Comparison of ENCODE assay signal across 9 mouse cellular contexts in the genomic region with DNA sequence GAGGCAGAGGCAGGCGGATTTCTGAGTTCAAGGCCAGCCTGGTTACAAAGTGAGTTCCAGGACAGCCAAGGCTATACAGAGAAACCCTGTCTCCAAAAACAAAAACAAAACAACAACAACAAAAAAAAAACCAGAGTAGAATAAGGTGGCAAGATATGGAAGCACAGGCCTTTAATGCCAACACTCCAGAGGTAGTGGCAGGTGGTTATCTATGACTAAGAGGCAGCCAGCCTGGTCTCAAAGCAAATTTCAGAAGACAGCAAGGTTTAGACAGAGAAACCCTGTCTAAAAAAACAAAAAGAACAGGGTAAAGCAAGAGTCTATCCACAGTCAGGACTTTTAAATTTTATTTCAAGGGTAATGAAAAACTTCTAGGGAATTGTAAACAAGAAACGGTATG. TPM values are rescaled to one million over a fixed set of nuclear protein-coding genes. Genes with fewer than 3 reads are reported as not detected.
DNase-seq lines count a peak whose midpoint lies in the region; ATAC-seq and TF ChIP-seq lines count a peak whose summit lies in the region.
"Had no signal": no experiment of that assay in that cellular context is flagged by ENCODE, and none has a peak within 500 bp of the region (broad histone marks: within the 10 kb centered on the region; RNA-seq: fewer than 3 reads in every experiment).

No protein-coding gene starts in this region.

- WGBS in liver, embryonic 11.5 days, result 79% methylated on average over 2 of the region's 2 CpGs
- 98% methylated on average over 2 of the region's 2 CpGs for WGBS in forebrain, embryonic 13.5 days
- WGBS in limb, embryonic 14.5 days, result 90% methylated on average over 2 of the region's 2 CpGs
- WGBS in neural tube, embryonic 13.5 days, result 87% methylated on average over 2 of the region's 2 CpGs

- H3K4me1 ChIP-seq in liver, embryonic 11.5 days (replicated peaks; ENCODE audit: control insufficient read depth, insufficient read depth, low read length), result peaks cover 18% of the 10 kb centered on the region
- H3K4me1 ChIP-seq in forebrain, embryonic 13.5 days, result peaks cover 19% of the 10 kb centered on the region
- H3K4me1 ChIP-seq in limb, embryonic 14.5 days (ENCODE audit: control insufficient read depth, insufficient read depth, low read length), result 0 out of 2 replicates have a peak, but pooled peaks cover 4% of the 10 kb centered on the region
- H3K4me1 ChIP-seq in neural tube, embryonic 13.5 days (replicated peaks), result peaks cover 23% of the 10 kb centered on the region

- H3K27ac ChIP-seq in liver, embryonic 11.5 days (ENCODE audit: low read depth, low read length), result peak overlapping the region; percentile 82; the same call in 1 of the 2 replicates
- H3K27ac ChIP-seq in forebrain, embryonic 13.5 days, result no peak overlapping the region
- no peak overlapping the region for H3K27ac ChIP-seq in limb, embryonic 14.5 days (replicated peaks; ENCODE audit: low read depth, low read length)
- no peak overlapping the region for H3K27ac ChIP-seq in neural tube, embryonic 13.5 days (replicated peaks)

- no peak for ATAC-seq in liver, embryonic 11.5 days (replicated peaks; ENCODE audit: low FRiP score)
- no peak for ATAC-seq in forebrain, embryonic 13.5 days
- no peak for ATAC-seq in limb, embryonic 14.5 days (ENCODE audit: low FRiP score, low read depth)
- no peak for ATAC-seq in neural tube, embryonic 13.5 days (ENCODE audit: low read depth)

- no peak for DNase-seq in liver, embryonic 11.5 days (ENCODE audit: low spot score)
- DNase-seq in liver (no peak), MN1 (ENCODE audit: low spot score) (no peak)
- DNase-seq in limb, embryonic 14.5 days (ENCODE audit: low spot score), result no peak
- DNase-seq in cerebellum, adult 11-12 months, result no peak
- DNase-seq: adrenal gland, adult 2 months; cerebellum, adult 9-11 months had no signal

- H3K4me2 ChIP-seq in liver, embryonic 11.5 days, result peak overlapping the region; percentile 97
- H3K4me2 ChIP-seq in forebrain, embryonic 13.5 days, result peak overlapping the region; percentile 82
- no peak overlapping the region for H3K4me2 ChIP-seq in limb, embryonic 14.5 days (replicated peaks; ENCODE audit: low read depth, low read length, severe bottlenecking)
- H3K4me2 ChIP-seq in neural tube, embryonic 13.5 days, result peak overlapping the region; percentile 87

- H3K9me3 ChIP-seq in liver, embryonic 11.5 days (ENCODE audit: control insufficient read depth, low read length), result no peaks in the 10 kb centered on the region
- no peaks in the 10 kb centered on the region for H3K9me3 ChIP-seq in forebrain, embryonic 13.5 days (replicated peaks)
- H3K9me3 ChIP-seq in limb, embryonic 14.5 days (ENCODE audit: control insufficient read depth, low read length), result no peaks in the 10 kb centered on the region
- no peaks in the 10 kb centered on the region for H3K9me3 ChIP-seq in neural tube, embryonic 13.5 days

- H3K4me3 ChIP-seq in liver, embryonic 11.5 days (ENCODE audit: low read depth, low read length), result peak overlapping the region; percentile 83
- H3K4me3 ChIP-seq in forebrain, embryonic 13.5 days, result peak overlapping the region; percentile 84
- no peak overlapping the region for H3K4me3 ChIP-seq in limb, embryonic 14.5 days (replicated peaks; ENCODE audit: low read length)
- H3K4me3 ChIP-seq in neural tube, embryonic 13.5 days, result peak overlapping the region; percentile 86

- peaks cover 21% of the 10 kb centered on the region for H3K36me3 ChIP-seq in liver, embryonic 11.5 days (ENCODE audit: control insufficient read depth, insufficient read depth, low read length)
- H3K36me3 ChIP-seq in forebrain, embryonic 13.5 days (ENCODE audit: poor library complexity, severe bottlenecking), result peaks cover 38% of the 10 kb centered on the region
- peaks cover 38% of the 10 kb centered on the region for H3K36me3 ChIP-seq in limb, embryonic 14.5 days (ENCODE audit: control insufficient read depth, insufficient read depth, low read length)
- H3K36me3 ChIP-seq in neural tube, embryonic 13.5 days, result peaks cover 34% of the 10 kb centered on the region

- no peak for TF ChIP-seq POLR2A in limb, embryonic 14.5 days (IDR thresholded peaks at IDR 0.05; ENCODE audit: borderline replicate concordance, extremely low read depth, insufficient read depth, insufficient read length)

- no peaks in the 10 kb centered on the region for H3K27me3 ChIP-seq in liver, embryonic 11.5 days (replicated peaks; ENCODE audit: control insufficient read depth, insufficient read depth, low read length)
- 0 out of 2 replicates have a peak, but pooled peaks cover 6% of the 10 kb centered on the region for H3K27me3 ChIP-seq in forebrain, embryonic 13.5 days
- no peaks in the 10 kb centered on the region for H3K27me3 ChIP-seq in limb, embryonic 14.5 days (ENCODE audit: control insufficient read depth, insufficient read depth, low read length)
- H3K27me3 ChIP-seq in neural tube, embryonic 13.5 days, result no peaks in the 10 kb centered on the region

- no peak overlapping the region for H3K9ac ChIP-seq in liver, embryonic 11.5 days (ENCODE audit: low read depth, low read length)
- H3K9ac ChIP-seq in forebrain, embryonic 13.5 days, result no peak overlapping the region
- peak overlapping the region; percentile 76; the same call in 1 of the 2 replicates for H3K9ac ChIP-seq in limb, embryonic 14.5 days (ENCODE audit: low read depth, low read length, severe bottlenecking)
- H3K9ac ChIP-seq in neural tube, embryonic 13.5 days, result peak overlapping the region; percentile 89; the same call in 1 of the 2 replicates

RNA-seq across cellular contexts. Expression of a gene that starts 1.3 kb away (rescaled TPM):
- polyA plus RNA-seq in liver, embryonic 11.5 days (2014; fragmentation: Nextera tagmentation; extraction: Ambion mirVana), result 15.1 and 18.7 TPM in 2 replicates
- 21.7 and 25.4 TPM in 2 replicates for polyA plus RNA-seq in forebrain, embryonic 13.5 days (2015; fragmentation: Nextera tagmentation; extraction: Ambion mirVana)
- polyA plus RNA-seq in limb, embryonic 14.5 days (2012; rRNA removed), result 37.4 and 39.8 TPM in 2 replicates
- 18.7 and 18.9 TPM in 2 replicates for polyA plus RNA-seq in limb, embryonic 14.5 days (2014; fragmentation: Nextera tagmentation; extraction: Ambion mirVana)
- polyA plus RNA-seq in neural tube, embryonic 13.5 days (2015; fragmentation: Nextera tagmentation; extraction: Ambion mirVana), result 54.1 and 55.9 TPM in 2 replicates

RNA-seq across cellular contexts. Expression of a gene that starts 9.5 kb away (rescaled TPM):
- polyA plus RNA-seq in liver, embryonic 11.5 days (2014; fragmentation: Nextera tagmentation; extraction: Ambion mirVana), result 0.77 and 1.1 TPM in 2 replicates
- polyA plus RNA-seq in forebrain, embryonic 13.5 days (2015; fragmentation: Nextera tagmentation; extraction: Ambion mirVana), result 0.37 and 0.40 TPM in 2 replicates
- polyA plus RNA-seq in limb, embryonic 14.5 days (2012; rRNA removed), result 6.2 and 8.1 TPM in 2 replicates
- 11.7 and 11.9 TPM in 2 replicates for polyA plus RNA-seq in limb, embryonic 14.5 days (2014; fragmentation: Nextera tagmentation; extraction: Ambion mirVana)
- polyA plus RNA-seq in neural tube, embryonic 13.5 days (2015; fragmentation: Nextera tagmentation; extraction: Ambion mirVana), result 0.36 and 1.2 TPM in 2 replicates

RNA-seq across cellular contexts. Expression of a gene that starts 15.6 kb away (rescaled TPM):
- polyA plus RNA-seq in liver, embryonic 11.5 days (2014; fragmentation: Nextera tagmentation; extraction: Ambion mirVana), result 31.4 and 36.2 TPM in 2 replicates
- polyA plus RNA-seq in forebrain, embryonic 13.5 days (2015; fragmentation: Nextera tagmentation; extraction: Ambion mirVana), result 0.10 TPM in 1 of 2 replicates, not detected in the other
- polyA plus RNA-seq in limb, embryonic 14.5 days (2012; rRNA removed), result 0.87 and 1.1 TPM in 2 replicates
- 0.48 and 0.76 TPM in 2 replicates for polyA plus RNA-seq in limb, embryonic 14.5 days (2014; fragmentation: Nextera tagmentation; extraction: Ambion mirVana)
- 0.11 TPM in 1 of 2 replicates, not detected in the other for polyA plus RNA-seq in neural tube, embryonic 13.5 days (2015; fragmentation: Nextera tagmentation; extraction: Ambion mirVana)

RNA-seq across cellular contexts. Expression of a gene that starts 34.5 kb away (rescaled TPM):
- polyA plus RNA-seq in liver, embryonic 11.5 days (2014; fragmentation: Nextera tagmentation; extraction: Ambion mirVana), result 13.2 and 17.8 TPM in 2 replicates
- 4.5 and 6.7 TPM in 2 replicates for polyA plus RNA-seq in forebrain, embryonic 13.5 days (2015; fragmentation: Nextera tagmentation; extraction: Ambion mirVana)
- 114 and 134 TPM in 2 replicates for polyA plus RNA-seq in limb, embryonic 14.5 days (2012; rRNA removed)
- polyA plus RNA-seq in limb, embryonic 14.5 days (2014; fragmentation: Nextera tagmentation; extraction: Ambion mirVana), result 62.5 and 66.3 TPM in 2 replicates
- polyA plus RNA-seq in neural tube, embryonic 13.5 days (2015; fragmentation: Nextera tagmentation; extraction: Ambion mirVana), result 10.5 and 15.9 TPM in 2 replicates

Comparison
In these comparisons a context has a peak if more than half of its experiments do, and no peak if none do; other contexts are left out.
1. H3K9ac ChIP-seq: peak in limb, embryonic 14.5 days (single experiment) and neural tube, embryonic 13.5 days (single experiment); none in liver, embryonic 11.5 days (single experiment) and forebrain, embryonic 13.5 days (single experiment).
2. RNA of a gene that starts 15.6 kb away (polyA plus RNA-seq): 31.4 to 36.2 TPM in liver, embryonic 11.5 days; 0.48 to 1.1 TPM in limb, embryonic 14.5 days, 0.11 TPM in neural tube, embryonic 13.5 days and 0.10 TPM in forebrain, embryonic 13.5 days; every median in the first group is over 10 times any median in the second.